Mouse (Mus musculus): Measurements from ENCODE around the gene Ldlrap1.

DNA sequence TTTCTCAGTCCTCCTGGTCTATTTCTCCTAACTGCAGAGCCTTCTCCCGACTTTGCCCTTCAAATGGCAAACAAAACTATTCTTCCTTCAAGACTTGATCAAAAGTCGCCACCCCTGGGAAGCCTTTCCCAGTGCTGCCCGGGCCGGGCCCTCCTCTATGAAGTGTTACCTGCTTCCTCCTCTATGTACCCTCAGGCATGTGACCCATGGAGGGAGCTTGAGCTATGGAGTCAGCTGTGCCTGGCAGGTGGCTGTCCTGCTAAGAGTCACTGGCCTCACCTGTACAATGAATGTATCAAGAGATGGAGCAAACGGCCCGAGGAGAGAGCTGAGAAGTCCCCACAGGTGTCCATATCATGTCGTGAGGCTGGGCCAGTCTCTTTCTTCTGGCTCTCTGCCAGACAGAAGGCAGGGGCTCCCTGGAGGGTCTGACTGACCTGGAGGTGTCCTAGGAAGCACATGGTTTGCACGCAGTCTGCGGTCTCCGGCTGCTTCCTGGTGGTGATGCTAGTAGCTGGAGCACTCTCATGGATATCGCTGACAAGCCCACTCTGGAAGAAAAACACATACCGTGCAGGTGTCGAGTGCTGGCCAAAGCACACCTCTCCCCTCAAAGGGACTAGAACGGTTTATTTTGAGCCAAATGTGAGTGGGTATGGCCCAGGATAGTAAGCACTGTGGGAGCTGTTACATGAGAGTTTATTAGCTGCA is 7.6 kb upstream of the Ldlrap1 start:
- TF ChIP-seq EP300 (IDR thresholded peaks at IDR 0.05; ENCODE audit: low read depth) (no peak), CTCF (IDR thresholded peaks at IDR 0.05; ENCODE audit: low read depth) (no peak)

All from liver, postnatal 0 days (tissue).